Mouse (Mus musculus): ENCODE data around the gene Clec4a2. TPM values are rescaled to one million over a fixed set of nuclear protein-coding genes. Genes with fewer than 3 reads are reported as not detected.
"Not testable (repeated sequence)": the region's sequence is repeated elsewhere in the genome, so short reads cannot be mapped to it uniquely, and the experiment has no call there.

Gene Clec4a2
- 3.7 and 4.0 TPM in 2 replicates for total RNA-seq (2021)
- long read RNA-seq, experiment 1, partial matches to known transcripts, result 0 of 1 reads
- long read RNA-seq, experiment 1, other reads (novel, unspliced or antisense), result 1 of 1 reads
- long read RNA-seq, experiment 2, partial matches to known transcripts, result 0 of 2 reads
- long read RNA-seq, experiment 2, other reads (novel, unspliced or antisense), result 2 of 2 reads

GRCm38 (mm10) chr6:123106128-123106527 is at the start of gene Clec4a2:
Gene Clec4a2 (plus strand): TSS chr6:123106428.
- not testable (repeated sequence) for DNase-seq

- DNase-seq, result no peak
Observed at GRCm38 (mm10) chr6:123095125-123095843, 10.9 kb upstream of the Clec4a2 start.

GRCm38 (mm10) chr6:123123195-123123594 is 17.0 kb downstream of the Clec4a2 start:
- no peak for DNase-seq

GRCm38 (mm10) chr6:123127173-123127572 is 20.9 kb downstream of the Clec4a2 start:
- DNase-seq, result no peak

- not testable (repeated sequence) for DNase-seq
Observed at GRCm38 (mm10) chr6:123137766-123138526, 31.7 kb downstream of the Clec4a2 start.

GRCm38 (mm10) chr6:123170106-123170505 is 63.9 kb downstream of the Clec4a2 start:
- DNase-seq, result no peak

- DNase-seq, result no peak
Observed at GRCm38 (mm10) chr6:123171040-123171439, 64.8 kb downstream of the Clec4a2 start.

GRCm38 (mm10) chr6:123172593-123172992 is 66.4 kb downstream of the Clec4a2 start, which contains the start of gene Clec4b2:
Gene Clec4b2 (plus strand): TSS chr6:123172893.
- DNase-seq, result no peak

- DNase-seq, result no peak
Observed at GRCm38 (mm10) chr6:123175549-123175948, 69.3 kb downstream of the Clec4a2 start.

GRCm38 (mm10) chr6:123184862-123185261 is 78.6 kb downstream of the Clec4a2 start:
- not testable (repeated sequence) for DNase-seq

Other genes starting within 250 kb of the Clec4a2 start
- 47.1 and 47.2 TPM in 2 replicates for gene Necap1, start 232.0 kb upstream of the Clec4a2 start, total RNA-seq (2021)
- gene Clec4a1, start 184.6 kb upstream of the Clec4a2 start, total RNA-seq (2021), result 3.7 and 4.5 TPM in 2 replicates
- 2.9 and 3.9 TPM in 2 replicates for gene Clec4a3, start 153.9 kb upstream of the Clec4a2 start, total RNA-seq (2021)
- gene Clec4a4, start 116.1 kb upstream of the Clec4a2 start, total RNA-seq (2021), result not detected in 2 replicates
- not detected in 2 replicates for gene Clec4b1, start 56.5 kb upstream of the Clec4a2 start, total RNA-seq (2021)
- 0.30 TPM in 1 of 2 replicates, not detected in the other for gene Clec4b2, start 66.5 kb downstream of the Clec4a2 start, total RNA-seq (2021)
- 1.6 and 3.4 TPM in 2 replicates for gene Clec4n, start 123.4 kb downstream of the Clec4a2 start, total RNA-seq (2021)
- 0.41 TPM in 1 of 2 replicates, not detected in the other for gene Clec4d, start 155.7 kb downstream of the Clec4a2 start, total RNA-seq (2021)
- 0.15 and 0.60 TPM in 2 replicates for gene Clec4e, start 183.4 kb downstream of the Clec4a2 start, total RNA-seq (2021)
- not detected in 2 replicates for gene Vmn2r19, start 201.9 kb downstream of the Clec4a2 start, total RNA-seq (2021)

All from adrenal gland, postnatal 14 days (tissue).